Mouse (Mus musculus): Measurements from ENCODE around the gene Anapc15-ps. TPM values are rescaled to one million over a fixed set of nuclear protein-coding genes. Genes with fewer than 3 reads are reported as not detected.

Gene Anapc15-ps
- polyA plus RNA-seq, 1 experiment from 2014 or later: not detected

GRCm38 (mm10) chr10:95709903-95710660 lies 36.8 kb upstream of the Anapc15-ps start:
- Histone ChIP-seq H3K9me3 (ENCODE audit: control insufficient read depth, low read length) (no peaks in the 10 kb centered on the region), H3K4me1 (ENCODE audit: control insufficient read depth, insufficient read depth, low read length) (peaks cover 41% of the 10 kb centered on the region), H3K36me3 (ENCODE audit: control insufficient read depth, insufficient read depth, low read length) (no peaks in the 10 kb centered on the region), H3K9ac (ENCODE audit: low read depth, low read length) (no peak overlapping the region), H3K4me2 (ENCODE audit: low read depth, low read length) (no peak overlapping the region), H3K27ac (replicated peaks; ENCODE audit: low read depth, low read length) (peak overlapping the region; percentile 52), H3K27me3 (replicated peaks; ENCODE audit: control insufficient read depth, insufficient read depth, low read length) (no peaks in the 10 kb centered on the region), H3K4me3 (ENCODE audit: low read depth, low read length) (no peak overlapping the region)
- WGBS: 45% methylated on average over 8 of the region's 8 CpGs
- ATAC-seq (ENCODE audit: low read depth) (no peak), DNase-seq (ENCODE audit: low spot score) (peak; percentile 53)

- ATAC-seq (ENCODE audit: low read depth): peak; percentile 58
Measured at GRCm38 (mm10) chr10:95709143-95709880, 36.1 kb upstream of the Anapc15-ps start.

GRCm38 (mm10) chr10:95708001-95708400 lies 34.8 kb upstream of the Anapc15-ps start:
- peaks cover 41% of the 10 kb centered on the region for H3K4me1 ChIP-seq (ENCODE audit: control insufficient read depth, insufficient read depth, low read length)
- WGBS: 38% methylated on average over 5 of the region's 5 CpGs
- no peak overlapping the region for H3K9ac ChIP-seq (ENCODE audit: low read depth, low read length)
- ATAC-seq (ENCODE audit: low read depth) (no peak), DNase-seq (ENCODE audit: low spot score) (peak; percentile 64)
- H3K36me3 ChIP-seq (ENCODE audit: control insufficient read depth, insufficient read depth, low read length): no peaks in the 10 kb centered on the region
- no peak overlapping the region for H3K4me3 ChIP-seq (ENCODE audit: low read depth, low read length)
- no peaks in the 10 kb centered on the region for H3K27me3 ChIP-seq (replicated peaks; ENCODE audit: control insufficient read depth, insufficient read depth, low read length)
- H3K27ac ChIP-seq (replicated peaks; ENCODE audit: low read depth, low read length): peak overlapping the region; percentile 22; the same call in 1 of the 2 replicates
- H3K4me2 ChIP-seq (ENCODE audit: low read depth, low read length): no peak overlapping the region
- H3K9me3 ChIP-seq (ENCODE audit: control insufficient read depth, low read length): no peaks in the 10 kb centered on the region

More at GRCm38 (mm10) chr10:95709143-95709880, 36.1 kb upstream of the Anapc15-ps start:
- H3K9ac ChIP-seq (ENCODE audit: low read depth, low read length): no peak overlapping the region
- peaks cover 41% of the 10 kb centered on the region for H3K4me1 ChIP-seq (ENCODE audit: control insufficient read depth, insufficient read depth, low read length)
- no peaks in the 10 kb centered on the region for H3K27me3 ChIP-seq (replicated peaks; ENCODE audit: control insufficient read depth, insufficient read depth, low read length)
- peak; percentile 69 for DNase-seq (ENCODE audit: low spot score)
- H3K4me2 ChIP-seq (ENCODE audit: low read depth, low read length): no peak overlapping the region
- H3K9me3 ChIP-seq (ENCODE audit: control insufficient read depth, low read length): no peaks in the 10 kb centered on the region
- H3K4me3 ChIP-seq (ENCODE audit: low read depth, low read length): no peak overlapping the region
- 23% methylated on average over 10 of the region's 10 CpGs for WGBS
- peak overlapping the region; percentile 22; the same call in 1 of the 2 replicates for H3K27ac ChIP-seq (replicated peaks; ENCODE audit: low read depth, low read length)
- no peaks in the 10 kb centered on the region for H3K36me3 ChIP-seq (ENCODE audit: control insufficient read depth, insufficient read depth, low read length)

DNA sequence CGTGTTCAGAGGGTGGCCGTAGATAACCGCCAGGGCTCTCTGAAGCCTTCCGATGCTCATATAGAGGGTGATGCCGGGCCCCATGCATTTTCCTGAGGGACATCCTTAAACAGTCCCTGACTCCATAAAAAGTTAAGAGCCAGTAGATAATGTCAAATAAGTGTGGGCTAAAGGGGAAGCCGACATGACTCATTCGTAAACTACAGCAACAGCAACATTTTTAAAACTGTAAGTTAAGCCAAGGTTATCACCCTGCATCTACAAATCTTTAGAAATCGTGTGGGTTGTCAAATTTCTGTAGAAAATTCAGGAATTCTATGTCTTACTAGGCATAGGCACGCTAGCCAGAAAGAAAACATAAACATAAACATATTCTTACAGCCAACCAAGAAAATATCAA lies 33.6 kb upstream of the Anapc15-ps start:
- DNase-seq (ENCODE audit: low spot score) (no peak), ATAC-seq (ENCODE audit: low read depth) (no peak)

GRCm38 (mm10) chr10:95705747-95706146 lies 32.5 kb upstream of the Anapc15-ps start:
- no peak overlapping the region; the same call in 1 of the 2 replicates for H3K27ac ChIP-seq (replicated peaks; ENCODE audit: low read depth, low read length)
- H3K9ac ChIP-seq (ENCODE audit: low read depth, low read length): no peak overlapping the region
- WGBS: 58% methylated on average over 3 of the region's 3 CpGs
- no peak overlapping the region for H3K4me3 ChIP-seq (ENCODE audit: low read depth, low read length)
- H3K36me3 ChIP-seq (ENCODE audit: control insufficient read depth, insufficient read depth, low read length): no peaks in the 10 kb centered on the region
- no peak for DNase-seq (ENCODE audit: low spot score)
- H3K4me2 ChIP-seq (ENCODE audit: low read depth, low read length): no peak overlapping the region
- ATAC-seq (ENCODE audit: low read depth): no peak
- peaks cover 32% of the 10 kb centered on the region for H3K4me1 ChIP-seq (ENCODE audit: control insufficient read depth, insufficient read depth, low read length)
- H3K9me3 ChIP-seq (ENCODE audit: control insufficient read depth, low read length): no peaks in the 10 kb centered on the region
- H3K27me3 ChIP-seq (replicated peaks; ENCODE audit: control insufficient read depth, insufficient read depth, low read length): no peaks in the 10 kb centered on the region

More for the DNA sequence above, 33.6 kb upstream of the Anapc15-ps start:
- H3K4me1 ChIP-seq (ENCODE audit: control insufficient read depth, insufficient read depth, low read length): peaks cover 38% of the 10 kb centered on the region
- no peak overlapping the region for H3K4me2 ChIP-seq (ENCODE audit: low read depth, low read length)
- H3K9ac ChIP-seq (ENCODE audit: low read depth, low read length): no peak overlapping the region
- no peaks in the 10 kb centered on the region for H3K27me3 ChIP-seq (replicated peaks; ENCODE audit: control insufficient read depth, insufficient read depth, low read length)
- 92% methylated on average over 9 of the region's 9 CpGs for WGBS
- H3K27ac ChIP-seq (replicated peaks; ENCODE audit: low read depth, low read length): no peak overlapping the region
- no peaks in the 10 kb centered on the region for H3K9me3 ChIP-seq (ENCODE audit: control insufficient read depth, low read length)
- no peaks in the 10 kb centered on the region for H3K36me3 ChIP-seq (ENCODE audit: control insufficient read depth, insufficient read depth, low read length)
- no peak overlapping the region for H3K4me3 ChIP-seq (ENCODE audit: low read depth, low read length)

DNA sequence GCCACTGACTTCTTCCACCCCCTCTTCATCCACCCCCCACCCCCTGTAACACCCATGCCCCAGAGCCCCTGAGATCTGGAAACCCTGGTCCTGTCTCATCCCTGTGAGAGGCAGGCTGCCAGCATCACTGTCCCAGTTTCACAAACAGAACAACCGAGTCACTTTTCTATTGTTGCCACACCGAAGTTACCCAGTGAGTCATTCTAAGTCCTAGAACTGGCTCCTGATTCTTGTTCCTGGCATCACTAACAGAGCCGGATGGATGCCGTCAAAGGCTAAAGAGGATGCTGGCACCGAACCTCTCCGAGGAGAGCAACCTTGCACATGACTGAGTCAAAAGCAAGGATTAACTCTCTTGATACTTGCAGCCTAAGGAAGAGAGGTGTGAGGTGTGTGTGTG lies 31.6 kb upstream of the Anapc15-ps start:
- H3K4me1 ChIP-seq (ENCODE audit: control insufficient read depth, insufficient read depth, low read length): peaks cover 23% of the 10 kb centered on the region
- no peaks in the 10 kb centered on the region for H3K27me3 ChIP-seq (replicated peaks; ENCODE audit: control insufficient read depth, insufficient read depth, low read length)
- no peaks in the 10 kb centered on the region for H3K9me3 ChIP-seq (ENCODE audit: control insufficient read depth, low read length)
- no peak overlapping the region for H3K9ac ChIP-seq (ENCODE audit: low read depth, low read length)
- ATAC-seq (ENCODE audit: low read depth): no peak
- DNase-seq (ENCODE audit: low spot score): no peak
- H3K4me3 ChIP-seq (ENCODE audit: low read depth, low read length): no peak overlapping the region
- WGBS: 96% methylated on average over 6 of the region's 6 CpGs
- no peaks in the 10 kb centered on the region for H3K36me3 ChIP-seq (ENCODE audit: control insufficient read depth, insufficient read depth, low read length)
- no peak overlapping the region for H3K27ac ChIP-seq (replicated peaks; ENCODE audit: low read depth, low read length)
- no peak overlapping the region for H3K4me2 ChIP-seq (ENCODE audit: low read depth, low read length)

GRCm38 (mm10) chr10:95703730-95704129 lies 30.5 kb upstream of the Anapc15-ps start:
- Histone ChIP-seq H3K27me3 (replicated peaks; ENCODE audit: control insufficient read depth, insufficient read depth, low read length) (no peaks in the 10 kb centered on the region), H3K4me3 (ENCODE audit: low read depth, low read length) (no peak overlapping the region), H3K4me1 (ENCODE audit: control insufficient read depth, insufficient read depth, low read length) (peaks cover 12% of the 10 kb centered on the region), H3K4me2 (ENCODE audit: low read depth, low read length) (no peak overlapping the region), H3K36me3 (ENCODE audit: control insufficient read depth, insufficient read depth, low read length) (no peaks in the 10 kb centered on the region), H3K27ac (replicated peaks; ENCODE audit: low read depth, low read length) (no peak overlapping the region), H3K9ac (ENCODE audit: low read depth, low read length) (no peak overlapping the region), H3K9me3 (ENCODE audit: control insufficient read depth, low read length) (no peaks in the 10 kb centered on the region)
- DNase-seq (ENCODE audit: low spot score): no peak
- WGBS: 89% methylated on average over 5 of the region's 5 CpGs
- ATAC-seq (ENCODE audit: low read depth): no peak

DNA sequence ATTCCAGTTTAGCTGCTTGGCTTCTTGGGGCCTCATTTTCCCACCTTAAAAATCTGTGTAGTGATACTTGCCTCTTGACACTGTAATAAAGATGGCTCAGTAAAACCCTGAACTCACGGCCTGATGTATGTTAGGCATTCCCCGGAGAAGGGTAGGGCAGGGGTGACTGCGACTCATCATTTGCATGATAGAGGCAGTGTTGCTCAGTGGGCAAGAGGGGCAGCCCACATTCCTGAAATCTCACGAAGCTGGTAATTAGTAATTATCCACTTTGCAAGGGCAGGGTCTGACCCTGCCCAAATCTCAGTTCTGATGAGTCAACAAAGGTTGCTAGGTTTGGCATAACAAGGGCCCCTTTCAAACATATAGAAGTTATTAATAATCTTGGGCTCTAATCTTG lies 27.2 kb upstream of the Anapc15-ps start:
- no peaks in the 10 kb centered on the region for H3K27me3 ChIP-seq (replicated peaks; ENCODE audit: control insufficient read depth, insufficient read depth, low read length)
- ATAC-seq (ENCODE audit: low read depth) (no peak), DNase-seq (ENCODE audit: low spot score) (no peak)
- no peak overlapping the region for H3K4me2 ChIP-seq (ENCODE audit: low read depth, low read length)
- H3K9ac ChIP-seq (ENCODE audit: low read depth, low read length): no peak overlapping the region
- H3K9me3 ChIP-seq (ENCODE audit: control insufficient read depth, low read length): no peaks in the 10 kb centered on the region
- H3K4me3 ChIP-seq (ENCODE audit: low read depth, low read length): no peak overlapping the region
- no peaks in the 10 kb centered on the region for H3K4me1 ChIP-seq (ENCODE audit: control insufficient read depth, insufficient read depth, low read length)
- 50% methylated on average over 4 of the region's 4 CpGs for WGBS
- H3K27ac ChIP-seq (replicated peaks; ENCODE audit: low read depth, low read length): no peak overlapping the region
- H3K36me3 ChIP-seq (ENCODE audit: control insufficient read depth, insufficient read depth, low read length): no peaks in the 10 kb centered on the region

All from embryonic facial prominence, embryonic 14.5 days (tissue).